Mouse (Mus musculus) limb, embryonic 10.5 days (tissue): ENCODE data around the gene Cog5. TPM values are rescaled to one million over a fixed set of nuclear protein-coding genes. Genes with fewer than 3 reads are reported as not detected.
A peak's percentile ranks its signal among the peaks of the same experiment; 100 is the strongest.
"Not testable (repeated sequence)": the region's sequence is repeated elsewhere in the genome, so short reads cannot be mapped to it uniquely, and the experiment has no call there.

Experiments used
- DNase-seq: peaks from one replicate; pipeline ENCODE4 v3.0.0-alpha.2; 2017; ENCODE audit warnings: low spot score
- H3K27ac ChIP-seq: fragments of 300-500 bp; sonication (generic); 2 replicates; pipeline ENCODE4 v1.5.1; 2016; ENCODE audit warnings: mild to moderate bottlenecking
- H3K27me3 ChIP-seq: fragments of 300-500 bp; sonication (generic); 2 replicates; pipeline ENCODE4 v1.6.1; 2016; ENCODE audit warnings: low read depth, mild to moderate bottlenecking; ENCODE audit not compliant: poor library complexity, severe bottlenecking
- H3K36me3 ChIP-seq: fragments of 300-500 bp; sonication (generic); 2 replicates; pipeline ENCODE4 v1.6.1; 2016; ENCODE audit warnings: mild to moderate bottlenecking, moderate library complexity
- H3K4me1 ChIP-seq: fragments of 300-500 bp; sonication (generic); 2 replicates; pipeline ENCODE4 v1.6.1; 2016
- H3K4me3 ChIP-seq: fragments of 300-500 bp; sonication (generic); 2 replicates; pipeline ENCODE4 v1.5.1; 2016; ENCODE audit warnings: mild to moderate bottlenecking, moderate library complexity
- H3K9me3 ChIP-seq: fragments of 300-500 bp; sonication (generic); replicated peaks from 2 replicates; pipeline ENCODE4 v1.6.1; 2016; ENCODE audit warnings: mild to moderate bottlenecking
- WGBS: fragments of 180-500 bp; shearing (Covaris S2); methylation state at CpG from one replicate; pipeline ENCODE4 v1.1.7; 2016; 5-methylcytosine and 5-hydroxymethylcytosine counted together
- polyA plus RNA-seq: library from polyadenylated mRNA; unstranded; fragments of >200 nt; fragmentation: Nextera tagmentation; extraction: Ambion mirVana; gene quantifications from 2 replicates; pipeline ENCODE4 v1.2.1, GENCODE M21; 2016

Gene Cog5
- 22.7 and 29.7 TPM in 2 replicates for polyA plus RNA-seq

- H3K27me3 ChIP-seq = no peaks in the 10 kb centered on the region
- H3K27ac ChIP-seq = peak within 1 kb of the TSS; percentile 93
- no peaks in the 10 kb centered on the region for H3K9me3 ChIP-seq
- peaks cover 12% of the 10 kb centered on the region for H3K36me3 ChIP-seq
- peaks cover 14% of the 10 kb centered on the region for H3K4me1 ChIP-seq
- DNase-seq = peak; percentile 99
- peak within 1 kb of the TSS; percentile 91 for H3K4me3 ChIP-seq
- under 1% methylated on average over 47 of the region's 47 CpGs for WGBS
Observed at GRCm38 (mm10) chr12:31654197-31654964, at the start of gene Cog5, which contains the start of gene Dus4l. Gene Cog5 (plus strand): TSS chr12:31654869. Gene Dus4l (minus strand): TSS chr12:31654826.

- H3K27me3 ChIP-seq = no peaks in the 10 kb centered on the region
- peaks cover 5% of the 10 kb centered on the region; the same call in 1 of the 2 replicates for H3K4me1 ChIP-seq
- H3K4me3 ChIP-seq = no peak overlapping the region
- no peak for DNase-seq
- H3K27ac ChIP-seq = no peak overlapping the region
- 35% methylated on average over 3 of the region's 3 CpGs for WGBS
- H3K36me3 ChIP-seq = no peaks in the 10 kb centered on the region
- no peaks in the 10 kb centered on the region for H3K9me3 ChIP-seq
Observed at GRCm38 (mm10) chr12:31604894-31605293, 49.8 kb upstream of the Cog5 start.

- Histone ChIP-seq H3K4me1 (peaks cover 5% of the 10 kb centered on the region; the same call in 1 of the 2 replicates), H3K4me3 (no peak overlapping the region), H3K27ac (no peak overlapping the region), H3K9me3 (no peaks in the 10 kb centered on the region), H3K27me3 (no peaks in the 10 kb centered on the region), H3K36me3 (no peaks in the 10 kb centered on the region)
- DNase-seq = no peak
- 46% methylated on average over 3 of the region's 3 CpGs for WGBS
Observed at GRCm38 (mm10) chr12:31608138-31608537, 46.5 kb upstream of the Cog5 start.

GRCm38 (mm10) chr12:31613353-31613752 is 41.3 kb upstream of the Cog5 start:
- Histone ChIP-seq H3K4me1 (no peaks in the 10 kb centered on the region), H3K9me3 (no peaks in the 10 kb centered on the region), H3K27ac (no peak overlapping the region), H3K27me3 (no peaks in the 10 kb centered on the region), H3K36me3 (peaks cover 17% of the 10 kb centered on the region), H3K4me3 (no peak overlapping the region)
- WGBS = 78% methylated on average over 4 of the region's 4 CpGs
- DNase-seq = no peak

GRCm38 (mm10) chr12:31620106-31620505 is 34.6 kb upstream of the Cog5 start:
- Histone ChIP-seq H3K36me3 (peaks cover 17% of the 10 kb centered on the region), H3K4me1 (no peaks in the 10 kb centered on the region), H3K27me3 (no peaks in the 10 kb centered on the region), H3K4me3 (no peak overlapping the region), H3K9me3 (no peaks in the 10 kb centered on the region), H3K27ac (no peak overlapping the region)
- WGBS = 82% methylated on average over 8 of the region's 8 CpGs
- no peak for DNase-seq

GRCm38 (mm10) chr12:31625016-31625415 is 29.7 kb upstream of the Cog5 start:
- H3K4me3 ChIP-seq = no peak overlapping the region
- H3K4me1 ChIP-seq = no peaks in the 10 kb centered on the region
- no peak for DNase-seq
- H3K27ac ChIP-seq = no peak overlapping the region
- H3K27me3 ChIP-seq = no peaks in the 10 kb centered on the region
- 92% methylated on average over 1 of the region's 1 CpGs for WGBS
- peaks cover 19% of the 10 kb centered on the region for H3K36me3 ChIP-seq
- H3K9me3 ChIP-seq = no peaks in the 10 kb centered on the region

- not testable (repeated sequence) for H3K9me3 ChIP-seq, H3K27ac ChIP-seq, H3K4me1 ChIP-seq, H3K27me3 ChIP-seq, H3K4me3 ChIP-seq, DNase-seq
- 92% methylated on average over 9 of the region's 9 CpGs for WGBS
- H3K36me3 ChIP-seq = peaks cover 19% of the 10 kb centered on the region
Observed at GRCm38 (mm10) chr12:31628396-31628795, 26.3 kb upstream of the Cog5 start.

GRCm38 (mm10) chr12:31633970-31634342 is 20.7 kb upstream of the Cog5 start:
- Histone ChIP-seq H3K4me1 (peaks cover 17% of the 10 kb centered on the region), H3K36me3 (0 out of 2 replicates have a peak, but pooled peaks cover 5% of the 10 kb centered on the region), H3K27ac (peak overlapping the region; percentile 92), H3K4me3 (peak overlapping the region; percentile 64), H3K9me3 (no peaks in the 10 kb centered on the region), H3K27me3 (no peaks in the 10 kb centered on the region)
- WGBS = 15% methylated on average over 13 of the region's 13 CpGs
- DNase-seq = peak; percentile 51

- H3K9me3 ChIP-seq = no peaks in the 10 kb centered on the region
Observed at GRCm38 (mm10) chr12:31634343-31635239, 20.1 kb upstream of the Cog5 start, which contains the start of gene Bcap29. Gene Bcap29 (minus strand): TSS chr12:31634658.

GRCm38 (mm10) chr12:31635240-31635607 is 19.4 kb upstream of the Cog5 start:
- Histone ChIP-seq H3K9me3 (no peaks in the 10 kb centered on the region), H3K4me1 (peaks cover 17% of the 10 kb centered on the region), H3K36me3 (peaks cover 5% of the 10 kb centered on the region), H3K4me3 (peak overlapping the region; percentile 64), H3K27ac (peak overlapping the region; percentile 92), H3K27me3 (no peaks in the 10 kb centered on the region)
- WGBS = 98% methylated on average over 3 of the region's 3 CpGs
- DNase-seq = no peak

More at GRCm38 (mm10) chr12:31634343-31635239, 20.1 kb upstream of the Cog5 start, which contains the start of gene Bcap29:
- Histone ChIP-seq H3K27ac (peak within 1 kb of the TSS; percentile 92), H3K36me3 (0 out of 2 replicates have a peak, but pooled peaks cover 5% of the 10 kb centered on the region), H3K4me1 (peaks cover 17% of the 10 kb centered on the region), H3K4me3 (peak within 1 kb of the TSS; percentile 64), H3K27me3 (no peaks in the 10 kb centered on the region)
- 2% methylated on average over 73 of the region's 73 CpGs for WGBS
- DNase-seq = peak; percentile 83

- Histone ChIP-seq H3K27ac (no peak overlapping the region; the same call in 1 of the 2 replicates), H3K27me3 (no peaks in the 10 kb centered on the region), H3K4me1 (peaks cover 14% of the 10 kb centered on the region), H3K9me3 (no peaks in the 10 kb centered on the region), H3K4me3 (peak overlapping the region; percentile 91), H3K36me3 (peaks cover 13% of the 10 kb centered on the region)
- 82% methylated on average over 5 of the region's 5 CpGs for WGBS
- DNase-seq = no peak
Observed at GRCm38 (mm10) chr12:31653611-31654010, 1.1 kb upstream of the Cog5 start.

GRCm38 (mm10) chr12:31654965-31655477 is 352 bp downstream of the Cog5 start:
- H3K36me3 ChIP-seq = peaks cover 6% of the 10 kb centered on the region
- peak overlapping the region; percentile 93 for H3K27ac ChIP-seq
- no peaks in the 10 kb centered on the region for H3K27me3 ChIP-seq
- under 1% methylated on average over 29 of the region's 29 CpGs for WGBS
- no peak for DNase-seq
- peak overlapping the region; percentile 91 for H3K4me3 ChIP-seq
- H3K4me1 ChIP-seq = peaks cover 14% of the 10 kb centered on the region
- H3K9me3 ChIP-seq = no peaks in the 10 kb centered on the region
